Mouse (Mus musculus) liver, adult 2 months (tissue): ENCODE measurements around the gene Fam50b.

Source experiments
- CTCF ChIP-seq: fragments of 200-500 bp; IDR thresholded peaks from 2 replicates; pipeline ENCODE4 v1.5.1; 2011; ENCODE audit warnings: low read depth, low read length, control low read depth
- POLR2A ChIP-seq: fragments of 200-500 bp; IDR thresholded peaks from 2 replicates; pipeline ENCODE4 v1.6.1; 2011; ENCODE audit warnings: low read length, control low read depth; ENCODE audit not compliant: insufficient read depth; ENCODE audit errors: extremely low read depth

DNA sequence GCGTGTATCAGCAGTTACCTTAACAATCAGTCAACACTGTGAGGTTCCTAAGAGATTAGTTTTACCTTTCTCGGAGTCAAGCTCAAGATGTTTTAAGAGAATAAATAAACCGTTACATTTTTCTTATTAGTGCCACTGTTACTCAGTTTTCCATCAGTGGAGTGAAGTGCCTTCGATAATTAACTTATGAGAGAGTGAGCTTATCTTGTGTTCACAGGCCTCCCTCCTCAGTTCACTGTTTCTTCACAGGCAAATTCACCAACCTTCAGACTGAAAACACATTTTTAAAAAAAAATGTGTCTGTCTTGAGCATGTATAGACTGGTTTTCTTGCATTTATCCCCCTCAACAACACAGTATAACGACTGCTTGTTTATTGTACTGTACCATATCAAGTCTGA, 52.0 kb downstream of the Fam50b start:
- TF ChIP-seq CTCF (no peak), POLR2A (no peak)
